Mouse (Mus musculus): ENCODE data around the gene Utp14a. TPM values are rescaled to one million over a fixed set of nuclear protein-coding genes. Genes with fewer than 3 reads are reported as not detected.

Utp14a gene
- total RNA-seq, 2 experiments from 2014 or later, result 17.1 to 18.8 TPM

DNA sequence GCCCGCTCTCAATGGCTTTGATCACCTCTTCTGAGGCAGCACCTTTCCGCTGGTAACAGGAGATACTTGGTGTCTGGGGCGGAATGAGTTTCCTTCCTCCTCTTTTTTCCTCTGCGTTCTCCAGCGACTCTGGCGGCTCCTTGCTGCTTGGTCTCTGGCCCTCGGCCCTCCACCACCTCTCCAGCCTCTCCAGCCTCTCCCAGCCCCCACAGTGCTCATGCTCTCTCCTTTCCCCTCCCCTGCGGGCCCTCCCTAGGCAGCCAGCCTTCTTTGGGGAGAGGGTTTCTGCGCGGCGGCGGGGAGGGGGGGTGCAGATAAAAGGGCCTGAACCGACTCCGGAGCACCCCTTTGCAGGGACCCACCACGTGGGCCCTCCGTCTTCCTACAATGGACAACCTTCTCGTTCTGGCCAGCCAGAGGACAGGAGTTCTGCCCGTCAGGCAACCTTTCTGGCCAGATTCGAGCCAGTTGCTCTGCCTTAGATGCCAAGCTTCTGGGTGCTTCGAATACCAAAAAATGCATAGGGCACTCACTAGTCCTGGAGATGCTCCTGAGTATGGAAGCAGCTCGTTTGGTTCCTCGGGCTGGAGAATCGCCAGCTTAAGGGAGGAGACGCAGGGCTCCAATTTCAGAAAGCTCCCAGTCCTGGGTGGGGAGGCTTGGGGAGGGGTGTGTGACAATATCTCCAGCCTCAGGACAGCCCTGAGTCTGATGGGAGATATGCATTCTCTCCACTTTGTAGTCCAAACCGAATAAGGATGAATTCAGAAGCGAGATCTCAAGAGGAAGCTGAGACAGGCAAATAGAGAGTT is 54.2 kb downstream of the Utp14a start:
- no peak for DNase-seq (ENCODE audit: low spot score in 2 of 2)

GRCm38 (mm10) chrX:48311727-48312126 is 55.1 kb downstream of the Utp14a start:
- no peak for DNase-seq (ENCODE audit: low spot score in 2 of 2)

DNA sequence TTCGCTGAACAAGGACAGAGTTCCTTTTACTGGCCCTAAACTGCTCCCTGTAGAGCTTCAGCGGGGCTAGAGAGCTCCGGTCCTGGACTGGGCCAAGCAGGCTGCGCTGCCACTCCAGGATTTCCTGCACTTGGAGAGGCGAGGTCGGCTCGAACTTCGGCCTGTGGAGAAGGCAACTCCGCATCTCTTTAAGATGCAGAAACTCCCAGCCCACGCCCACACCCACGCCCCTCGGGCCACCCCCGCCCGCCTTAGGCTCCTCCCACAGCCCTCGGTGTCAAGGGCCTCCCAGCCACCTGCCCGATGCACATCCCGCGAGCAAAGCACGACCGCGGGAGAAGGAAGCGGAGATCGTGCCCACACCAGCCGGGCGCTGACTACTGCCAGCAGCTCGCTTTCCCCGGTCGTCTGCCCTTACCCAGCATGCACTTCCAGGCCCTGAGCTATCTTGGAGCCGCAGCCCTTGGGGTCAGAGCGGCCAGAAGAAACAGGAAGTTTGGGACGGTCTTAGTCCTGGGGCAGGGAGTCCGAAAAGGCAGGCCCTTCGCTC is 57.9 kb downstream of the Utp14a start:
- peak; percentile 7 to 38 for DNase-seq (ENCODE audit: low spot score in 2 of 2)

- DNase-seq (ENCODE audit: low spot score in 2 of 2), result no peak
These were observed 60.8 kb downstream of the Utp14a start for GRCm38 (mm10) chrX:48317444-48317843.

- no peak for DNase-seq (ENCODE audit: low spot score in 2 of 2)
These were observed 61.5 kb downstream of the Utp14a start for GRCm38 (mm10) chrX:48318194-48318593.

Other genes with a start within 250 kb of the Utp14a start
- gene Apln, start 222.0 kb upstream of the Utp14a start, total RNA-seq (2021), result 10 to 100 TPM; 14.9 to 17.2 TPM
- under 1 TPM; 0.50 to 0.89 TPM for gene Xpnpep2, start 148.1 kb upstream of the Utp14a start, total RNA-seq (2021)
- gene Sash3, start 110.4 kb upstream of the Utp14a start, total RNA-seq (2021), result 1 to 10 TPM in 1 of 2 experiments, under 1 TPM in 1; 0.81 to 1.4 TPM
- gene Zdhhc9, start 48.0 kb upstream of the Utp14a start, total RNA-seq (2021), result 10 to 100 TPM; 36.9 to 38.5 TPM
- gene Bcorl1, start 84.5 kb downstream of the Utp14a start, total RNA-seq (2021), result 10 to 100 TPM; 19.7 to 23.4 TPM
- gene Elf4, start 206.3 kb downstream of the Utp14a start, total RNA-seq (2021), result under 1 TPM; 0.89 to 0.99 TPM